Mouse (Mus musculus): ENCODE measurements around the gene Gm20538.

- TF ChIP-seq POLR2A (IDR thresholded peaks at IDR 0.05; ENCODE audit: insufficient read depth, low read depth, low read length) (no peak), CTCF (IDR thresholded peaks at IDR 0.05; ENCODE audit: insufficient read depth, low read depth, low read length) (no peak)
Measured at GRCm38 (mm10) chr19:44553286-44553685, 655 bp upstream of the Gm20538 start.
